In genomic region chr1:56973593-56973950, GRCm38 (mm10) we compare ENCODE assay signal across 8 mouse cellular contexts. TPM values are rescaled to one million over a fixed set of nuclear protein-coding genes. Genes with fewer than 3 reads are reported as not detected.
DNase-seq lines count a peak whose midpoint lies in the region; ATAC-seq and TF ChIP-seq lines count a peak whose summit lies in the region.

No protein-coding gene starts in this region.

- H3K79me2 ChIP-seq in CH12.LX (replicated peaks; ENCODE audit: control insufficient read depth, extremely low read depth, insufficient read depth, poor library complexity, severe bottlenecking): peaks cover 20% of the 10 kb centered on the region
- no peaks in the 10 kb centered on the region for H3K79me2 ChIP-seq in macrophage (ENCODE audit: inconsistent target)

- no peak for DNase-seq in heart, embryonic 10.5 days (ENCODE audit: low spot score)
- no peak for DNase-seq in heart, postnatal 14 days
- DNase-seq in CH12.LX (ENCODE audit: extremely low read depth): no peak
- DNase-seq in urinary bladder, postnatal 36 days (ENCODE audit: low spot score in 2 of 2): no peak
- no peak for DNase-seq in left cerebral cortex, postnatal 14 days (ENCODE audit: low spot score in 2 of 2)

- H3K4me2 ChIP-seq in CH12.LX (ENCODE audit: insufficient read depth, low read depth, poor library complexity, severe bottlenecking): peak overlapping the region; percentile 72; the same call in 1 of the 2 replicates
- H3K4me2 ChIP-seq in forebrain, embryonic 16.5 days (ENCODE audit: low read length): peak overlapping the region; percentile 97

- H3K9ac ChIP-seq in CH12.LX (ENCODE audit: insufficient read depth, low read depth): peak overlapping the region; percentile 81
- peak overlapping the region; percentile 92 for H3K9ac ChIP-seq in forebrain, embryonic 16.5 days (replicated peaks; ENCODE audit: low read depth, low read length)

- dilution Hi-C loops in CH12.LX (cut with MboI; ENCODE audit: extremely low pct_ligation_motif_present, extremely low pct_unique_long_range_greater_than_20kb, low sequenced_read_pairs): no loop called here

- no peak for ATAC-seq in forebrain, embryonic 16.5 days
- ATAC-seq in CD4-positive, CD25-positive, alpha-beta regulatory T cell, adult 4 months: no peak

- no peak for TF ChIP-seq EP300 in CH12.LX (IDR thresholded peaks at IDR 0.05; ENCODE audit: low read length)

- no peak for TF ChIP-seq POLR2A in CH12.LX (IDR thresholded peaks at IDR 0.05; ENCODE audit: low read depth, low read length)

- peaks cover 71% of the 10 kb centered on the region for H3K27me3 ChIP-seq in heart, embryonic 10.5 days (ENCODE audit: insufficient read depth, poor library complexity, severe bottlenecking)
- H3K27me3 ChIP-seq in CH12.LX (replicated peaks): no peaks in the 10 kb centered on the region
- peaks cover 15% of the 10 kb centered on the region for H3K27me3 ChIP-seq in forebrain, embryonic 16.5 days (replicated peaks; ENCODE audit: control insufficient read depth, insufficient read depth, low read length)

- no peaks in the 10 kb centered on the region for H3K36me3 ChIP-seq in heart, embryonic 10.5 days
- H3K36me3 ChIP-seq in CH12.LX (replicated peaks in 1 of 2; ENCODE audit: control insufficient read depth in 1 of 2, insufficient read depth in 1 of 2, low read length in 1 of 2): no peaks in the 10 kb centered on the region
- no peaks in the 10 kb centered on the region for H3K36me3 ChIP-seq in forebrain, embryonic 16.5 days (ENCODE audit: control insufficient read depth, insufficient read depth)
- no peaks in the 10 kb centered on the region for H3K36me3 ChIP-seq in macrophage (ENCODE audit: inconsistent target)

- in situ Hi-C loops in CH12.LX (cut with MboI; ENCODE audit: low pct_ligation_motif_present, low pct_unique_long_range_greater_than_20kb, low sequenced_read_pairs): no loop called here

- intact Hi-C loops in heart, postnatal 14 days (cut with DNase I): loop anchor here (10.0 kb wide), 1 partner anchor 1749 kb away; the partner anchor contains the start of gene Rftn2
- intact Hi-C loops in left cerebral cortex, postnatal 14 days (cut with DNase I): loop anchor here (5.0 kb wide), 1 partner anchor 726 kb away; no protein-coding TSS in a partner anchor

- H3K9me3 ChIP-seq in heart, embryonic 10.5 days: no peaks in the 10 kb centered on the region
- H3K9me3 ChIP-seq in CH12.LX (replicated peaks; ENCODE audit: low read length): no peaks in the 10 kb centered on the region
- no peaks in the 10 kb centered on the region for H3K9me3 ChIP-seq in forebrain, embryonic 16.5 days (ENCODE audit: control insufficient read depth, low read length)

- H3K4me1 ChIP-seq in heart, embryonic 10.5 days: peaks cover 56% of the 10 kb centered on the region
- H3K4me1 ChIP-seq in CH12.LX (ENCODE audit: control insufficient read depth in 1 of 2, insufficient read depth in 2 of 2): peaks cover 4 to 12% of the 10 kb centered on the region in 2 experiments; a peak in 3 of 4 replicates
- peaks cover 47% of the 10 kb centered on the region for H3K4me1 ChIP-seq in forebrain, embryonic 16.5 days (replicated peaks; ENCODE audit: control insufficient read depth, insufficient read depth, low read length)

- H3K27ac ChIP-seq in heart, embryonic 10.5 days: peak overlapping the region; percentile 88
- H3K27ac ChIP-seq in CH12.LX (ENCODE audit: insufficient read depth, low read depth) (peak overlapping the region; percentile 93), macrophage (no peak overlapping the region)
- peak overlapping the region; percentile 97 for H3K27ac ChIP-seq in forebrain, embryonic 16.5 days (ENCODE audit: low read length)

- TF ChIP-seq CTCF in CH12.LX (conservative IDR thresholded peaks at IDR 0.05 in 1 of 2, IDR thresholded peaks at IDR 0.05 in 1 of 2; ENCODE audit: low read depth in 2 of 2, low read length in 2 of 2): no peak

- WGBS in heart, embryonic 10.5 days: under 1% methylated on average over 16 of the region's 16 CpGs
- under 1% methylated on average over 16 of the region's 16 CpGs for WGBS in forebrain, embryonic 16.5 days
- 3% methylated on average over 16 of the region's 16 CpGs for WGBS in macrophage (ENCODE audit: missing documents)

- TF ChIP-seq RAD21 in CH12.LX (IDR thresholded peaks at IDR 0.05; ENCODE audit: low read depth, low read length): no peak

- peak overlapping the region; percentile 84 for H3K4me3 ChIP-seq in heart, embryonic 10.5 days
- H3K4me3 ChIP-seq in CH12.LX (replicated peaks in 1 of 3; ENCODE audit: low read depth in 2 of 3, low read length in 2 of 3, poor library complexity in 1 of 3) (peak overlapping the region; percentile 58 to 98 (median 82)), macrophage (ENCODE audit: inconsistent target) (peak overlapping the region; percentile 52)
- H3K4me3 ChIP-seq in forebrain, embryonic 16.5 days (replicated peaks; ENCODE audit: low read length): peak overlapping the region; percentile 77

TF ChIP-seq in CH12.LX, 34 proteins besides CTCF, POLR2A, EP300 and RAD21:
- TF ChIP-seq ZMIZ1 (IDR thresholded peaks at IDR 0.05; ENCODE audit: low read depth, low read length) (0 out of 2 replicates have a peak, but pooled peaks have one; percentile 27), IRF4 (IDR thresholded peaks at IDR 0.05; ENCODE audit: low read depth, low read length) (no peak; the same call in 1 of the 2 replicates), JUND (conservative IDR thresholded peaks at IDR 0.05; ENCODE audit: low read depth, low read length) (no peak), E2F4 (IDR thresholded peaks at IDR 0.05; ENCODE audit: insufficient replicate concordance, low read depth, low read length) (no peak), ELF1 (IDR thresholded peaks at IDR 0.05; ENCODE audit: low read depth, low read length) (no peak)

RNA-seq across cellular contexts. Expression of gene Satb2, which starts 4.9 kb away (rescaled TPM):
- 0.32 and 1.7 TPM in 2 replicates for polyA plus RNA-seq in heart, embryonic 10.5 days (2016; fragmentation: Nextera tagmentation; extraction: Ambion mirVana)
- under 1 TPM; 0.49 to 0.69 TPM for total RNA-seq in heart, postnatal 14 days (2021)
- total RNA-seq in CH12.LX (2012; rRNA removed) (1.6 and 2.1 TPM in 2 replicates), CH12.LX (2014; rRNA removed) (1.4 and 2.0 TPM in 2 replicates)
- polyA plus RNA-seq in CH12.LX (2012; ENCODE audit: insufficient read length, low read depth) (3.7 and 3.9 TPM in 2 replicates), macrophage (2018) (0.40 to 0.72 TPM (median 0.54 TPM) in 3 replicates)
- polyA plus RNA-seq in forebrain, embryonic 16.5 days (2015; fragmentation: Nextera tagmentation; extraction: Ambion mirVana): 74.5 and 109 TPM in 2 replicates
- total RNA-seq in macrophage (2018; cell fraction: chromatin; rRNA removed): 1 to 10 TPM in 22 of 26 experiments, under 1 TPM in 4; 0.55 to 7.8 (median 1.9) TPM
- 1 to 10 TPM in 3 of 26 experiments, under 1 TPM in 23; 0.24 to 1.3 (median 0.59) TPM for total RNA-seq in macrophage (2018; cell fraction: cytosol; rRNA removed)
- 1 to 10 TPM in 15 of 26 experiments, under 1 TPM in 11; 0.29 to 4.8 (median 1.2) TPM for total RNA-seq in macrophage (2018; cell fraction: nucleus; rRNA removed)
- not detected for polyA plus RNA-seq in CD4-positive, CD25-positive, alpha-beta regulatory T cell, adult 4 months (2017; shearing (Covaris generic))
- 100 to 1,000 TPM in 1 of 2 experiments, 10 to 100 TPM in 1; 99.7 to 109 TPM for total RNA-seq in left cerebral cortex, postnatal 14 days (2021)

Comparison
In these comparisons a context has a peak if more than half of its experiments do, and no peak if none do; other contexts are left out.
1. RNA of gene Satb2, which starts 4.9 kb away (polyA plus RNA-seq): 74.5 to 109 TPM in forebrain, embryonic 16.5 days; 3.7 to 3.9 TPM in CH12.LX, 0.32 to 1.7 TPM in heart, embryonic 10.5 days, 0.40 to 0.72 TPM in macrophage and not detected in CD4-positive, CD25-positive, alpha-beta regulatory T cell, adult 4 months; every median in the first group is over 10 times any median in the second.
2. Peak in every context shown above with its lines, with median percentiles within 50 percentile points of each other: H3K4me3 ChIP-seq.